Mouse (Mus musculus): ENCODE results near the gene Nuak2. TPM values are rescaled to one million over a fixed set of nuclear protein-coding genes. Genes with fewer than 3 reads are reported as not detected.
A peak's percentile ranks its signal among the peaks of the same experiment; 100 is the strongest.

The Nuak2 gene
- polyA plus RNA-seq, 1 experiment from 2014 or later, result 17.6 TPM

DNA sequence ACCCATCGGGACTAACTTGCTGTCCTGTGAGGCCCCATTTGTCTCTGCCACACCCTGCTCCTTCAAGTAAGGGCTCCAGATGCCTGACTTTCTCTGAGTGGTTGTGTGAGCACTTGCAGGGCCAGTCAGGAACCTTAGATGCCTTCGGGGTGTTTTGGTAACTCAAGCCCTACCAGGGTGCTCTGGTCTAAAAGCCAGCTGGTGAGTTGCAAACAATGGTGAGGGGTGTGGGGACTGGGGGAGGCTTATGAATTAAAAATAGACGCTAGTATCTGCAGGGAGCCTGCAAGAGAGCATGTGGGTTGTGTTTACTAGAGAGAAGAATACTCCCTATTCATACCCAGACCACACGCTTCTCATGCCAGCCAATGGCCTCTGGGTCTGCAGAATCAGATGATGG lies 59.3 kb downstream of the Nuak2 start:
- WGBS, result 27% methylated on average over 4 of the region's 4 CpGs
- no peaks in the 10 kb centered on the region for H3K9me3 ChIP-seq
- H3K36me3 ChIP-seq, result peaks cover 26% of the 10 kb centered on the region
- peaks cover 73% of the 10 kb centered on the region for H3K4me1 ChIP-seq (replicated peaks)
- no peak for ATAC-seq (ENCODE audit: low FRiP score)
- no peaks in the 10 kb centered on the region for H3K27me3 ChIP-seq
- H3K27ac ChIP-seq, result peak overlapping the region; percentile 71
- no peak overlapping the region for H3K4me2 ChIP-seq
- no peak overlapping the region for H3K4me3 ChIP-seq
- peak overlapping the region; percentile 14; the same call in 1 of the 2 replicates for H3K9ac ChIP-seq

DNA sequence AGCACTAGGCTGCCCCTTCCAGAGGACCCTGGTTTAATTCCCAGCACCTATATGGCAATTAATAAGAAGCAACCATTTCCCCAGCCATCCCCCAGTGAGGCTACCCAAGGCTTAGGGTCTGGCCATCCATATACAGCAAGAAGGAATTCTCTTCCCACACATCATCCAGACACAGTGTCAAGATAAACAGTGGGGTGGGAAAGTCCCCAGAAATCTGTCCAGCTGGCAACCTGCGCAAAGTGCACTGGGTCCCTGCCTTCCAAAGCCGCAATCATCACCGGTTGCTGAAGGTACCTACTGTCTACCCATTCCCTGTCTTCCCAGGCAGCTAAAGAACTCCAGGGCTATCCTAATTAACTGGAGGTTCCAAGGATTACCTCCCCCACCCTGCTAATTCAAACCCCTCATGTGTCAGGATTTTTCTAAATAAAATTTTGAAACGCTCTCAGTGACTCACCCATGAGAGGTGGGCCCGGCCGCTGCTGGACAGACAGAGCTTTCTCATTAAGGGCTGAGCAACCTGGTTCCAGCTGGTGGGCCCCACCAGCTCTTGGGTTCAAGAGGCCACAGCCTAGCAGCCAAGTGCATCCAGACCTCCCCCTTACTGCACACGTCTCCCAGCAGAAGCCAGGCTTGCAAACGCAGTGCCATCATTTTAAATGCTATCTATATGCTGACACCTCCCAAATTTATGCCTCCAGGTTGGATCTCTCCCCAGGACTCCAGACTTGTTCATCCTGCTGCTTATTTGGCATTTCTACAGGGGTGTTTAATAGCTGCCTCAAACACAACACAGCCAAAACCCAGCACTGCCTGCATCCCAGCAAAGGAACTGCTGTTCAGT lies 60.5 kb downstream of the Nuak2 start:
- Histone ChIP-seq H3K36me3 (peaks cover 36% of the 10 kb centered on the region), H3K9ac (0 out of 2 replicates have a peak overlapping the region, but pooled peaks have one; percentile 3), H3K4me3 (no peak overlapping the region), H3K4me2 (no peak overlapping the region), H3K4me1 (replicated peaks) (peaks cover 69% of the 10 kb centered on the region), H3K27me3 (no peaks in the 10 kb centered on the region), H3K27ac (peak overlapping the region; percentile 40), H3K9me3 (no peaks in the 10 kb centered on the region)
- WGBS, result 77% methylated on average over 8 of the region's 8 CpGs
- ATAC-seq (ENCODE audit: low FRiP score), result no peak

DNA sequence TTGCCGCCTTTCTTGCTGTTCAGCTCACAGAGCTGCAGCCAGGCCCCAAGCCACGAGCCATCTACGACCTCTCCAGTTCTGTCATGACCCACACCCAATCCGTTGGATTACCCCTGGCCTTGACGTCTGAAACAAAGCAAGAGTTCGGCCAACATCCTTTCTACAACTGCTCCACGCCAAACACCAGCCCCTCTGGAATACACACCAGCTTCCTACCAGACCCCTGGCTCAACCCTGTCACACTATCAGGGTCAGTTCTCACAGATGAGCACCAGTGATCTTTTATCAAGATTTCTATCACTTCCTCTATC lies 61.1 kb downstream of the Nuak2 start:
- 69% methylated on average over 7 of the region's 7 CpGs for WGBS
- Histone ChIP-seq H3K9ac (0 out of 2 replicates have a peak overlapping the region, but pooled peaks have one; percentile 3), H3K4me1 (replicated peaks) (peaks cover 69% of the 10 kb centered on the region)

DNA sequence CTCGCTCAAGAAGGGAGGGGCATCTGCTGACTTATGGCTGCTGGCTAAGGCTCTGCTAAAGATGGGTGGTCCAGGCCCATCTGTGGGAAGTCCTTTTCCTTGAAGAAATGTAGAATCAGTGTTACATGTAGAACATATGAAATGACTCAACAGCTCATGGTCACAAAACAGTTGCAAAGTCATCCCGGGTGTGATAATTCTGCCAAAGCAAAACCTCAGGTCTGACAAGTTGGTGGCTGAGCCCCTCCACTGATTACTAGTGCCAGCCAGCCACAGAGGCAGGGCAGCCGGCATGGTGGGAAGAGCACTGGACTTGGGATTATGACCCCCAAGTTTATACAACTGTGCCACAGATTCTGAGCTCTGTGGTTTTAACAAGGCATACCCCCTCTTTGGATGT lies 61.9 kb downstream of the Nuak2 start:
- 94% methylated on average over 3 of the region's 3 CpGs for whole genome bisulfite sequencing
- no peak overlapping the region for H3K4me2 ChIP-seq
- H3K4me3 ChIP-seq, result no peak overlapping the region
- H3K4me1 ChIP-seq (replicated peaks), result peaks cover 62% of the 10 kb centered on the region
- no peak for ATAC-seq (ENCODE audit: low FRiP score)
- peaks cover 36% of the 10 kb centered on the region for H3K36me3 ChIP-seq
- no peaks in the 10 kb centered on the region for H3K27me3 ChIP-seq
- H3K9me3 ChIP-seq, result no peaks in the 10 kb centered on the region
- H3K27ac ChIP-seq, result no peak overlapping the region
- no peak overlapping the region for H3K9ac ChIP-seq

More for the DNA sequence above, 61.1 kb downstream of the Nuak2 start:
- ATAC-seq (ENCODE audit: low FRiP score), result no peak
- H3K27me3 ChIP-seq, result no peaks in the 10 kb centered on the region
- no peaks in the 10 kb centered on the region for H3K9me3 ChIP-seq
- no peak overlapping the region for H3K4me3 ChIP-seq
- H3K27ac ChIP-seq, result peak overlapping the region; percentile 40
- H3K36me3 ChIP-seq, result peaks cover 36% of the 10 kb centered on the region
- H3K4me2 ChIP-seq, result no peak overlapping the region

DNA sequence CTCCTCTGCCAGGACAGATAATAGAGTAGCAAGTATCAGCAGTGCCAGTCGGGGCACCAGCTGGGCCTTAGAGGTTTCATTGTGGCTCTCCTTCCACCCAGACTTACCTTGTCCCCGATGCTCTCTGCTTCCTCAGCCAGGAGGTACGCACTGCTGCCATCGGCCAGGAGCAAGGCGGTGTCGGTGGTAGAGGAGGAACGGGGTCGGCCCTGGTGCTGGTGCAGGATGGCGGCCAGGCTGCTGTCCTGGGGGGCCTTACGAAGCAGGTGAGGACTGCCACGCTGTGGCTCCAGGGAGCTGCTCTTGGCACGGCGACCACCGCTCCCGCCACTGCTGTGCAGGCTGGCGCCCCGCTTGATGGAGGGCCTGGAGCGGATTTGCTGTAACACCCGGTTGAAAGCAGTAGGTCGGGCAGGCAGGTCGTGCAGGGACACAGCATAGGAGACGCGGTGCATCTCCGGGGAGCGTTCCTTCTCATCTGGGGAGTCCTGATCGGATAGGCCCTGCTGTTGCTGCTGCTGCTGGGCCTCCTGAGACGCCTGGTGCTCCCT lies 64.7 kb downstream of the Nuak2 start:
- WGBS, result 76% methylated on average over 27 of the region's 27 CpGs
- Histone ChIP-seq H3K4me3 (no peak overlapping the region), H3K27ac (no peak overlapping the region), H3K9ac (0 out of 2 replicates have a peak overlapping the region, but pooled peaks have one; percentile 2), H3K4me2 (no peak overlapping the region), H3K4me1 (replicated peaks) (peaks cover 57% of the 10 kb centered on the region), H3K27me3 (no peaks in the 10 kb centered on the region), H3K9me3 (no peaks in the 10 kb centered on the region), H3K36me3 (peaks cover 36% of the 10 kb centered on the region)
- no peak for ATAC-seq (ENCODE audit: low FRiP score)

DNA sequence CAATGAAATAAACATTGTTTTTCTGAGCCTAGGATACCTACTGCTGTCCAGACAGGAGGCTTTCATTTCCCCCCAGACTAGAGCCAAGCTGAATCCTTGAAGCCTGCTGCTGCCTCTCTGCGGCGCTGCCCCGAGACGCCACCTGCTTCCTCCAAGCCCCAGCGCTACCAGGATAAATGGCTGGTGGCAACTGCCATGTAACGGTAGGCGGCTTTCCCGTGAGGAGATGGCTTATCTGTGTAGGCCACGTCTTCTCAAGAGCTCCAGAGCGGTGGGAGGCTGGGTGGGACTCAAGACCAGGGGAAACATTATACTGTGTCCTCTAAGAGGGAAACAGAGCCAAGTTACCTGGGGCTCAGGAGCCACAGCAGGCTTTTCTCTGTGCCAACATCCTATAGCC lies 66.0 kb downstream of the Nuak2 start:
- H3K4me2 ChIP-seq, result no peak overlapping the region
- H3K36me3 ChIP-seq, result peaks cover 36% of the 10 kb centered on the region
- no peaks in the 10 kb centered on the region for H3K9me3 ChIP-seq
- H3K27me3 ChIP-seq, result no peaks in the 10 kb centered on the region
- ATAC-seq (ENCODE audit: low FRiP score), result no peak
- H3K27ac ChIP-seq, result peak overlapping the region; percentile 18; the same call in 1 of the 2 replicates
- H3K4me1 ChIP-seq (replicated peaks), result peaks cover 59% of the 10 kb centered on the region
- H3K4me3 ChIP-seq, result no peak overlapping the region
- no peak overlapping the region for H3K9ac ChIP-seq
- WGBS, result 57% methylated on average over 10 of the region's 10 CpGs

Other genes with a start within 250 kb of the Nuak2 start
- gene Mfsd4a, start 248.1 kb upstream of the Nuak2 start, polyA plus RNA-seq (2015; fragmentation: Nextera tagmentation; extraction: Ambion mirVana), result 6.8 and 7.2 TPM in 2 replicates
- 0.31 and 0.32 TPM in 2 replicates for gene Cdk18, start 176.4 kb upstream of the Nuak2 start, polyA plus RNA-seq (2015; fragmentation: Nextera tagmentation; extraction: Ambion mirVana)
- 24.8 and 25.7 TPM in 2 replicates for gene Lemd1, start 124.7 kb upstream of the Nuak2 start, polyA plus RNA-seq (2015; fragmentation: Nextera tagmentation; extraction: Ambion mirVana)
- gene AC124108.1, start 124.7 kb upstream of the Nuak2 start, polyA plus RNA-seq (2015; fragmentation: Nextera tagmentation; extraction: Ambion mirVana), result 4.2 and 4.8 TPM in 2 replicates
- 0.63 and 0.95 TPM in 2 replicates for gene Gm10188, start 86.4 kb upstream of the Nuak2 start, polyA plus RNA-seq (2015; fragmentation: Nextera tagmentation; extraction: Ambion mirVana)
- gene Klhdc8a, start 17.5 kb upstream of the Nuak2 start, polyA plus RNA-seq (2015; fragmentation: Nextera tagmentation; extraction: Ambion mirVana), result 5.1 and 5.4 TPM in 2 replicates
- 24.6 and 25.7 TPM in 2 replicates for gene Tmcc2, start 75.2 kb downstream of the Nuak2 start, polyA plus RNA-seq (2015; fragmentation: Nextera tagmentation; extraction: Ambion mirVana)
- 10.0 and 10.3 TPM in 2 replicates for gene Dstyk, start 101.4 kb downstream of the Nuak2 start, polyA plus RNA-seq (2015; fragmentation: Nextera tagmentation; extraction: Ambion mirVana)
- gene Rbbp5, start 161.2 kb downstream of the Nuak2 start, polyA plus RNA-seq (2015; fragmentation: Nextera tagmentation; extraction: Ambion mirVana), result 47.8 and 48.0 TPM in 2 replicates
- gene Tmem81, start 190.1 kb downstream of the Nuak2 start, polyA plus RNA-seq (2015; fragmentation: Nextera tagmentation; extraction: Ambion mirVana), result 0.97 and 1.0 TPM in 2 replicates
- gene Cntn2, start 227.1 kb downstream of the Nuak2 start, polyA plus RNA-seq (2015; fragmentation: Nextera tagmentation; extraction: Ambion mirVana), result 57.6 and 67.5 TPM in 2 replicates

Measured in hindbrain, embryonic 13.5 days (tissue).